Mouse (Mus musculus): ENCODE data around the gene Cdk14.

DNA sequence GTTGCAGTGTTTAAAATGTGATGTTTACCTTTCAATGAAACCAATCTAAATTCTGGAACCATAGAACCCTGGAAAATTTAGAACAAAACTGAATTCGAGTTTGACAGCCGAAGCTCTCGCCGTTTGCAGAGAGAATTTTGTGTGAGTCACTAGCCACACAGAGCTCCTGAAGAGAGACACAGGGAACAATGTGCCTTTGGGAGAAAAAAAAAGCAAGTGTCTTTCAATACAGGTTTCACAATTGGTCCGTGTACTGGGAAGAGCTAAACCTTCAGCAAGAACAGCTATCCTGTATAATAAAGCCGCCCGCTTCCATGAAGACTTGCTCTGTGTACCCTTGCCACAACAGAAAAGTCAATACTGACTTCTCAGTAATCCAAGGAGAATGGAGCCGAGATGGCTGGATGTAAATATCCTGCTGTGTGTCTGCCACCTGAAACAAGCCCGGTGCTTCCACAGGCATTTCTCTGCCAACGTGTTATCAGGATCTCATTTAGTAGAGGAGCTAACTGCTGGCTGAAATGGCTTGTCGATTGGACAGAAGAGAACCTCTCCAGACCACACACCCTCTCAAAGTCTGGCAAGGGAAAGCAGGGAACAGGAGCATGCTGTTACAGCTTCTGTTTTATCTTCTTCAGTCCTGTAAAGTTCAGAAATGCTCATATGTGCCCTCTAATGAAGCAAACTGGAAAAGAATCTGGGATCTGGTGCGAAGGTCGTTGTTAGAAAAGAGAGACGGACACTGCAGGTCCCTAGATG lies 159.0 kb downstream of the Cdk14 start:
- TF ChIP-seq POLR2A (IDR thresholded peaks at IDR 0.05; ENCODE audit: low read depth, low read length) (no peak), CTCF (IDR thresholded peaks at IDR 0.05; ENCODE audit: extremely low read depth, insufficient read depth, insufficient read length, insufficient replicate concordance) (no peak)

Data from spleen, adult 2 months (tissue).